Mouse (Mus musculus): ENCODE measurements around the gene Vcl.

GRCm38 (mm10) chr14:21039077-21039476 is 109.9 kb downstream of the Vcl start:
- no peak for TF ChIP-seq CTCF (conservative IDR thresholded peaks at IDR 0.05; ENCODE audit: insufficient read depth, insufficient read length, low read depth, low read length)
- TF ChIP-seq POLR2A (IDR thresholded peaks at IDR 0.05; ENCODE audit: low read depth, low read length) = no peak

All from kidney, adult 2 months (tissue).